Mouse (Mus musculus) Muller cell, postnatal 12 days (primary cell): ENCODE data around the gene Krt78.

Experiments
- DNase-seq: peaks from one replicate; pipeline ENCODE4 v3.0.0-alpha.2; 2015; ENCODE audit errors: inconsistent ontology term

Krt78 gene

GRCm38 (mm10) chr15:101973414-101974077, 19.5 kb upstream of the Krt78 start:
- peak; percentile 91 for DNase-seq

- peak; percentile 30 for DNase-seq
Measured at GRCm38 (mm10) chr15:101970536-101970935, 16.4 kb upstream of the Krt78 start.

GRCm38 (mm10) chr15:101966808-101967207, 12.7 kb upstream of the Krt78 start:
- DNase-seq, result no peak

- DNase-seq, result no peak
Measured at GRCm38 (mm10) chr15:101958891-101959290, 4.8 kb upstream of the Krt78 start.

GRCm38 (mm10) chr15:101952733-101953474, 1.2 kb downstream of the Krt78 start:
- no peak for DNase-seq

- no peak for DNase-seq
Measured at GRCm38 (mm10) chr15:101945430-101945829, 8.7 kb downstream of the Krt78 start.

GRCm38 (mm10) chr15:101941948-101942347, 12.1 kb downstream of the Krt78 start:
- peak; percentile 18 for DNase-seq

- no peak for DNase-seq
Measured at GRCm38 (mm10) chr15:101940274-101940829, 13.7 kb downstream of the Krt78 start, which contains the start of gene Krt79. Gene Krt79, minus strand, starts transcription at chr15:101940324.

- DNase-seq, result no peak
Measured at GRCm38 (mm10) chr15:101938600-101939308, 15.3 kb downstream of the Krt78 start.

- DNase-seq, result no peak
Measured at GRCm38 (mm10) chr15:101933024-101933423, 21.1 kb downstream of the Krt78 start.

- no peak for DNase-seq
Measured at GRCm38 (mm10) chr15:101929666-101930065, 24.4 kb downstream of the Krt78 start.

GRCm38 (mm10) chr15:101929087-101929486, 25.0 kb downstream of the Krt78 start:
- no peak for DNase-seq

GRCm38 (mm10) chr15:101927340-101928080, 26.6 kb downstream of the Krt78 start:
- no peak for DNase-seq

GRCm38 (mm10) chr15:101925041-101925440, 29.0 kb downstream of the Krt78 start:
- DNase-seq, result no peak

- DNase-seq, result no peak
Measured at GRCm38 (mm10) chr15:101924635-101925034, 29.5 kb downstream of the Krt78 start, which contains the start of gene Krt4. Gene Krt4, minus strand, starts transcription at chr15:101924735.

- no peak for DNase-seq
Measured at GRCm38 (mm10) chr15:101922296-101922695, 31.8 kb downstream of the Krt78 start.

- peak; percentile 57 for DNase-seq
Measured at GRCm38 (mm10) chr15:101916072-101916471, 38.0 kb downstream of the Krt78 start.

GRCm38 (mm10) chr15:101904849-101905248, 49.2 kb downstream of the Krt78 start:
- no peak for DNase-seq

- DNase-seq, result peak; percentile 75
Measured at GRCm38 (mm10) chr15:101902171-101903149, 51.6 kb downstream of the Krt78 start.
